11 mouse cellular contexts compared by ENCODE assay signal in genomic region chr7:71092825-71093224, GRCm38 (mm10).
"Had no signal": no experiment of that assay in that cellular context is flagged by ENCODE, and none has a peak within 500 bp of the region (broad histone marks: within the 10 kb centered on the region; RNA-seq: fewer than 3 reads in every experiment).

No protein-coding gene starts in this region.

- ATAC-seq: intestine, embryonic 15.5 days had no signal

- H3K9me3 ChIP-seq: intestine, embryonic 15.5 days; kidney, embryonic 15.5 days; limb, embryonic 10.5 days; midbrain, embryonic 10.5 days; neural tube, embryonic 12.5 days; stomach, embryonic 15.5 days had no signal

- H3K4me2 ChIP-seq: intestine, embryonic 15.5 days; kidney, embryonic 15.5 days; neural tube, embryonic 12.5 days; stomach, embryonic 15.5 days had no signal

- H3K9ac ChIP-seq: intestine, embryonic 15.5 days; kidney, embryonic 15.5 days; neural tube, embryonic 12.5 days; stomach, embryonic 15.5 days had no signal

- DNase-seq: midbrain, embryonic 14.5 days; right cerebral cortex, postnatal 4 days; thymus, adult 2 months; thymus, postnatal 25 days had no signal

- H3K27ac ChIP-seq: intestine, embryonic 15.5 days; kidney, embryonic 15.5 days; left cerebral cortex, adult 2 months; limb, embryonic 10.5 days; midbrain, embryonic 10.5 days; neural tube, embryonic 12.5 days had no signal

- H3K36me3 ChIP-seq: intestine, embryonic 15.5 days; kidney, embryonic 15.5 days; limb, embryonic 10.5 days; midbrain, embryonic 10.5 days; neural tube, embryonic 12.5 days; stomach, embryonic 15.5 days had no signal

- H3K4me1 ChIP-seq: intestine, embryonic 15.5 days; limb, embryonic 10.5 days; midbrain, embryonic 10.5 days; neural tube, embryonic 12.5 days; stomach, embryonic 15.5 days had no signal

- H3K4me3 ChIP-seq: intestine, embryonic 15.5 days; kidney, embryonic 15.5 days; left cerebral cortex, adult 2 months; limb, embryonic 10.5 days; midbrain, embryonic 10.5 days; neural tube, embryonic 12.5 days; stomach, embryonic 15.5 days had no signal

- H3K27me3 ChIP-seq: intestine, embryonic 15.5 days; kidney, embryonic 15.5 days; neural tube, embryonic 12.5 days; stomach, embryonic 15.5 days had no signal
